Mouse (Mus musculus) CH12.LX (cell line): ENCODE measurements around the gene Ano10. TPM values are rescaled to one million over a fixed set of nuclear protein-coding genes. Genes with fewer than 3 reads are reported as not detected.
A peak's percentile ranks its signal among the peaks of the same experiment; 100 is the strongest.

Experiments
- DNase-seq: peaks from one replicate; pipeline ENCODE4 v3.0.0-alpha.2; 2013; ENCODE audit errors: extremely low read depth
- H3K27ac ChIP-seq: 2 replicates; pipeline ENCODE4 v1.5.1; 2012; ENCODE audit warnings: low read depth, mild to moderate bottlenecking, control low read depth, moderate library complexity; ENCODE audit not compliant: insufficient read depth
- H3K27me3 ChIP-seq: replicated peaks from 2 replicates; pipeline ENCODE3; 2012; ENCODE audit warnings: inconsistent platforms
- H3K36me3 ChIP-seq, 2 experiments: replicated peaks in 1 of 2; 2 replicates each; pipeline versions ENCODE3 to v1.6.1; 2012; ENCODE audit warnings: inconsistent platforms in 1 of 2, low read length in 1 of 2, mild to moderate bottlenecking in 1 of 2, mixed read lengths in 1 of 2, moderate library complexity in 1 of 2; ENCODE audit not compliant: control insufficient read depth in 1 of 2, insufficient read depth in 1 of 2
- H3K4me1 ChIP-seq, 2 experiments: 2 replicates each; pipeline ENCODE4 v1.6.1; 2012; ENCODE audit warnings: inconsistent platforms in 1 of 2, moderate library complexity in 1 of 2; ENCODE audit not compliant: insufficient read depth in 2 of 2, control insufficient read depth in 1 of 2
- H3K4me2 ChIP-seq: 2 replicates; pipeline ENCODE4 v1.6.1; 2012; ENCODE audit warnings: low read depth, mild to moderate bottlenecking, control low read depth; ENCODE audit not compliant: poor library complexity, insufficient read depth, severe bottlenecking
- H3K4me3 ChIP-seq, 3 experiments: fragments of 150-350 bp in 1 of 3; sonication (generic) in 1 of 3; replicated peaks in 1 of 3; 2 replicates each; pipeline versions ENCODE3 to v1.5.1; 2011 to 2012; ENCODE audit warnings: low read depth in 2 of 3, low read length in 2 of 3, mild to moderate bottlenecking in 2 of 3, moderate library complexity in 2 of 3, control low read depth in 1 of 3, improper control_type of control experiment in 1 of 3, inconsistent platforms in 1 of 3, mixed read lengths in 1 of 3; ENCODE audit not compliant: poor library complexity in 1 of 3
- H3K79me2 ChIP-seq: replicated peaks from 2 replicates; pipeline ENCODE4 v1.6.1; 2012; ENCODE audit warnings: mild to moderate bottlenecking, moderate library complexity; ENCODE audit not compliant: control insufficient read depth, poor library complexity, insufficient read depth, severe bottlenecking; ENCODE audit errors: extremely low read depth
- H3K9ac ChIP-seq: 2 replicates; pipeline ENCODE4 v1.6.1; 2012; ENCODE audit warnings: low read depth, mild to moderate bottlenecking, control low read depth, moderate library complexity; ENCODE audit not compliant: insufficient read depth
- H3K9me3 ChIP-seq: replicated peaks from 2 replicates; pipeline ENCODE3; 2012; ENCODE audit warnings: low read length, inconsistent platforms, mixed read lengths
- CTCF ChIP-seq, 2 experiments: IDR thresholded peaks in 1 of 2; conservative IDR thresholded peaks in 1 of 2; 2 replicates each; pipeline ENCODE4 v1.5.1; 2011 to 2012; ENCODE audit warnings: low read depth in 2 of 2, low read length in 2 of 2, improper control_type of control experiment in 1 of 2, inconsistent platforms in 1 of 2, mild to moderate bottlenecking in 1 of 2, moderate library complexity in 1 of 2
- E2F4 ChIP-seq: IDR thresholded peaks from 2 replicates; pipeline ENCODE4 v1.6.1; 2011; ENCODE audit warnings: low read depth, low read length, improper control_type of control experiment; ENCODE audit not compliant: insufficient replicate concordance
- HCFC1 ChIP-seq: IDR thresholded peaks from 2 replicates; pipeline ENCODE4 v1.6.1; 2012; ENCODE audit warnings: low read depth, mild to moderate bottlenecking, inconsistent platforms, low read length, improper control_type of control experiment
- KAT2A ChIP-seq: IDR thresholded peaks from 2 replicates; pipeline ENCODE4 v1.6.1; 2012; ENCODE audit warnings: low read length, improper control_type of control experiment, inconsistent platforms; ENCODE audit not compliant: insufficient replicate concordance
- MAZ ChIP-seq: IDR thresholded peaks from 2 replicates; pipeline ENCODE4 v1.6.1; 2012; ENCODE audit warnings: low read depth, mild to moderate bottlenecking, inconsistent platforms, low read length, improper control_type of control experiment, moderate library complexity
- MEF2A ChIP-seq: IDR thresholded peaks from 2 replicates; pipeline ENCODE4 v1.6.1; 2014; ENCODE audit warnings: low read depth, mild to moderate bottlenecking, inconsistent platforms, low read length, improper control_type of control experiment, borderline replicate concordance
- NRF1 ChIP-seq: IDR thresholded peaks from 2 replicates; pipeline ENCODE4 v1.6.1; 2014; ENCODE audit warnings: low read depth, mild to moderate bottlenecking, inconsistent platforms, low read length, improper control_type of control experiment, moderate library complexity
- RAD21 ChIP-seq: IDR thresholded peaks from 2 replicates; pipeline ENCODE4 v1.6.1; 2011; ENCODE audit warnings: low read depth, mild to moderate bottlenecking, low read length, improper control_type of control experiment, moderate library complexity
- SIN3A ChIP-seq: IDR thresholded peaks from 2 replicates; pipeline ENCODE4 v1.6.1; 2012; ENCODE audit warnings: low read length, improper control_type of control experiment, inconsistent platforms
- SMC3 ChIP-seq: IDR thresholded peaks from 2 replicates; pipeline ENCODE4 v1.6.1; 2011; ENCODE audit warnings: low read depth, low read length, improper control_type of control experiment
- TCF12 ChIP-seq: IDR thresholded peaks from 2 replicates; pipeline ENCODE4 v1.6.1; 2014; ENCODE audit warnings: low read depth, mild to moderate bottlenecking, inconsistent platforms, low read length, improper control_type of control experiment
- USF2 ChIP-seq: conservative IDR thresholded peaks from 2 replicates; pipeline ENCODE4 v1.6.1; 2011; ENCODE audit warnings: low read depth, low read length, improper control_type of control experiment
- ZC3H11A ChIP-seq: IDR thresholded peaks from 2 replicates; pipeline ENCODE4 v1.6.1; 2012; ENCODE audit warnings: low read depth, mild to moderate bottlenecking, inconsistent platforms, low read length, improper control_type of control experiment
- ZMIZ1 ChIP-seq: IDR thresholded peaks from 2 replicates; pipeline ENCODE4 v1.6.1; 2012; ENCODE audit warnings: low read depth, mild to moderate bottlenecking, inconsistent platforms, low read length, improper control_type of control experiment
- ZNF384 ChIP-seq: IDR thresholded peaks from 2 replicates; pipeline ENCODE4 v1.6.1; 2012; ENCODE audit warnings: low read depth, low read length, improper control_type of control experiment, inconsistent platforms
- dilution Hi-C: fragments of 300-500 bp; cut with MboI; formaldehyde crosslinking; loops from 2 replicates; pipeline ENCODE4 v1.14.3; 2020; ENCODE audit warnings: low sequenced_read_pairs; ENCODE audit not compliant: extremely low pct_unique_long_range_greater_than_20kb, extremely low pct_ligation_motif_present
- in situ Hi-C: fragments of 300-500 bp; cut with MboI; formaldehyde crosslinking; loops from 3 replicates; pipeline ENCODE4 v1.14.3; 2019; ENCODE audit warnings: low sequenced_read_pairs, low pct_ligation_motif_present, low pct_unique_long_range_greater_than_20kb, mixed read lengths
- polyA plus RNA-seq: library from polyadenylated mRNA; unstranded; fragments of >175 nt; gene quantifications from 2 replicates; pipeline ENCODE4 v1.2.1, GENCODE M21; 2012; ENCODE audit warnings: low read depth; ENCODE audit not compliant: insufficient read length
- total RNA-seq, 2 experiments: library from RNA; depleted of rRNA; stranded (reverse); fragments of 300-350 nt in 1 of 2; fragments of >200 nt in 1 of 2; gene quantifications; 2 replicates each; pipeline ENCODE4 v1.2.3; 2012 to 2014

Ano10 gene
- total and polyA plus RNA-seq, 3 experiments = 9.5 to 23.9 (median 12.2) TPM

- no peak for TF ChIP-seq HCFC1
- no peak for TF ChIP-seq ZMIZ1
- TF ChIP-seq SMC3 = peak; percentile 60
- TF ChIP-seq USF2 = no peak
- no peak for TF ChIP-seq MAZ
- peak; percentile 62 to 99 for TF ChIP-seq CTCF (conservative IDR thresholded peaks at IDR 0.05 in 1 of 2, IDR thresholded peaks at IDR 0.05 in 1 of 2; ENCODE audit: low read depth in 2 of 2, low read length in 2 of 2)
- peak; percentile 61 for TF ChIP-seq RAD21
- no peak overlapping the region for H3K4me3 ChIP-seq
These were observed 50.0 kb downstream of the Ano10 start for GRCm38 (mm10) chr9:122244080-122244799.

GRCm38 (mm10) chr9:122243297-122243696 lies 50.9 kb downstream of the Ano10 start:
- in situ Hi-C loops = no loop called here
- dilution Hi-C loops = no loop called here
- TF ChIP-seq HCFC1 = no peak
- no peak for TF ChIP-seq TCF12
- TF ChIP-seq E2F4 = no peak
- TF ChIP-seq NRF1 = no peak
- TF ChIP-seq SIN3A = no peak
- TF ChIP-seq KAT2A = no peak
- no peak for TF ChIP-seq MEF2A
- TF ChIP-seq ZC3H11A = no peak
- TF ChIP-seq SMC3 = no peak
- no peak for TF ChIP-seq ZNF384

More at GRCm38 (mm10) chr9:122244080-122244799, 50.0 kb downstream of the Ano10 start:
- no peak overlapping the region for H3K27ac ChIP-seq
- peaks cover 0 to 11% of the 10 kb centered on the region in 2 experiments for H3K36me3 ChIP-seq
- H3K4me1 ChIP-seq = peaks cover 27 to 72% of the 10 kb centered on the region in 2 experiments
- no peaks in the 10 kb centered on the region for H3K9me3 ChIP-seq
- in situ Hi-C loops = no loop called here
- DNase-seq = peak; percentile 77
- no peak overlapping the region for H3K4me2 ChIP-seq
- no peaks in the 10 kb centered on the region for H3K27me3 ChIP-seq
- no peaks in the 10 kb centered on the region for H3K79me2 ChIP-seq
- H3K9ac ChIP-seq = no peak overlapping the region
- dilution Hi-C loops = no loop called here

More at GRCm38 (mm10) chr9:122243297-122243696, 50.9 kb downstream of the Ano10 start:
- DNase-seq = no peak
- H3K27me3 ChIP-seq = no peaks in the 10 kb centered on the region
- no peak overlapping the region for H3K4me3 ChIP-seq
- H3K79me2 ChIP-seq = no peaks in the 10 kb centered on the region
- H3K4me1 ChIP-seq = peaks cover 27 to 72% of the 10 kb centered on the region in 2 experiments
- H3K36me3 ChIP-seq = peaks cover 0 to 11% of the 10 kb centered on the region in 2 experiments
- no peak overlapping the region for H3K4me2 ChIP-seq
- no peaks in the 10 kb centered on the region for H3K9me3 ChIP-seq
- no peak overlapping the region for H3K9ac ChIP-seq
- H3K27ac ChIP-seq = no peak overlapping the region
